Mouse (Mus musculus): ENCODE data around the gene Adamts6. TPM values are rescaled to one million over a fixed set of nuclear protein-coding genes. Genes with fewer than 3 reads are reported as not detected.

Gene Adamts6
- polyA plus RNA-seq, 1 experiment, result 2.4 TPM

DNA sequence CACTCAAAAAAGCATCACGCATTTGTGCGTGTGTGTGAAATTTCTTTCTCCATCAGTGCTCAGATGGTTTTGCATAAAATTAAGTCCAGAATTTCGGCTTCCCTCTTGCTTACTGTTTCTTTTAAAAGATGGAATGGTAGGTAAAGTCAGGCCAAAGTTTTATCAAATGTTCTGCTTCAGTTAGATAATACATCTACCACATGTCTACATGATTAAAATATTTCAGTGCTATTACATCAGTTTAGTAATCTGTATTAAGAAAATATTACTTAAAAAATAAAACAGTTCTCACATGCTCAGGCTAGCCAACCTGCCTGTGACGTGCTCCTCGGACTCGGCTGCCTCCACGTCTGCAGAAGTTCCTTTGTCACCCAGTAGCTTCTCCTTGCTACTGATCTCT is 245.1 kb downstream of the Adamts6 start:
- no peak for TF ChIP-seq POLR2A (IDR thresholded peaks at IDR 0.05; ENCODE audit: low read depth, low read length)
- no peak for TF ChIP-seq CTCF (IDR thresholded peaks at IDR 0.05; ENCODE audit: extremely low read depth, insufficient read depth, insufficient read length, insufficient replicate concordance)
- H3K27ac ChIP-seq (ENCODE audit: insufficient read depth, low read length), result no peak overlapping the region
- H3K4me3 ChIP-seq (ENCODE audit: extremely low read depth, insufficient read depth, insufficient read length), result no peak overlapping the region
- 94% methylated on average over 7 of the region's 7 CpGs for WGBS
- H3K4me1 ChIP-seq (ENCODE audit: control insufficient read depth, insufficient read depth, insufficient read length), result no peaks in the 10 kb centered on the region
- DNase-seq (ENCODE audit: low read depth in 1 of 2, low spot score in 2 of 2), result no peak
- no peaks in the 10 kb centered on the region for H3K36me3 ChIP-seq (ENCODE audit: control insufficient read depth, insufficient read depth, low read length)
- no peaks in the 10 kb centered on the region for H3K27me3 ChIP-seq (ENCODE audit: control insufficient read depth, insufficient read depth, low read length)

DNA sequence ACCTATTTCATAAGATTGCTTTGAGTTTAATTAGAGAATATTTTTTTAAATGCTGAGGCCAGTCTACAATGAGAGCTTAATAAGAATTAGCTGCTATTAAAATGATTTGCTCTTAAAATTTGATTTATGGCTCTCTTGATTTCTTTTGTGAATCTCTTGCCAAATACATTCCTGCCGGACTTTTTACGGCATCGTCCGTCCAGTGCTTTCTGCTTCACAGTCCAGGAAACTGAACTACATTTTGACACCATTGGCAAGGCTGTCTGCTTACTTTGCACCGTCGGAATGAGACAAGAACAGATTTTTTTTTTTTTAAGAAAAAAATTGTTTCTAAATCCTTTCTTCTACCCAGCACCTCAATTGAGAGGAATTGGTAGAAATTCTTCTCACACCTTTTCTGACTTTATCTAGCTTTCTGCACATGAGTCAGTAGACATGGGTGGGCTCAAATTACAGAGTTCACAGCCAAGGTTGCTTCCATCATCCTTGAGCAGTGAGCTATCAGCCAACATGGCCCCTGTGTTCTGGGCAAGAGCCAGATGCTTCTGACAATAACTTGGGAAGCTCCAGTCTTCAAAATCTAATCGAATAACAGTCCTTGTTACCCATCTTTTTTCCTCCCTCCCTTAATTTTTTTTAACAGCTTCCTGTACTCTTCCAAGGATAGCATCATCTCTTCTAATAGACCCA is 246.3 kb downstream of the Adamts6 start:
- 88% methylated on average over 7 of the region's 7 CpGs for WGBS
- no peaks in the 10 kb centered on the region for H3K4me1 ChIP-seq (ENCODE audit: control insufficient read depth, insufficient read depth, insufficient read length)
- H3K27ac ChIP-seq (ENCODE audit: insufficient read depth, low read length), result no peak overlapping the region
- H3K4me3 ChIP-seq (ENCODE audit: extremely low read depth, insufficient read depth, insufficient read length), result no peak overlapping the region
- no peaks in the 10 kb centered on the region for H3K36me3 ChIP-seq (ENCODE audit: control insufficient read depth, insufficient read depth, low read length)
- H3K27me3 ChIP-seq (ENCODE audit: control insufficient read depth, insufficient read depth, low read length), result no peaks in the 10 kb centered on the region
- TF ChIP-seq POLR2A (IDR thresholded peaks at IDR 0.05; ENCODE audit: low read depth, low read length) (no peak), CTCF (IDR thresholded peaks at IDR 0.05; ENCODE audit: extremely low read depth, insufficient read depth, insufficient read length, insufficient replicate concordance) (no peak)
- no peak for DNase-seq (ENCODE audit: low read depth in 1 of 2, low spot score in 2 of 2)

- DNase-seq (ENCODE audit: low read depth in 1 of 2, low spot score in 2 of 2), result no peak
- TF ChIP-seq POLR2A (IDR thresholded peaks at IDR 0.05; ENCODE audit: low read depth, low read length), result no peak
- TF ChIP-seq CTCF (IDR thresholded peaks at IDR 0.05; ENCODE audit: extremely low read depth, insufficient read depth, insufficient read length, insufficient replicate concordance), result no peak
- Histone ChIP-seq H3K27ac (ENCODE audit: insufficient read depth, low read length) (no peak overlapping the region), H3K36me3 (ENCODE audit: control insufficient read depth, insufficient read depth, low read length) (no peaks in the 10 kb centered on the region), H3K4me1 (ENCODE audit: control insufficient read depth, insufficient read depth, insufficient read length) (no peaks in the 10 kb centered on the region), H3K4me3 (ENCODE audit: extremely low read depth, insufficient read depth, insufficient read length) (no peak overlapping the region), H3K27me3 (ENCODE audit: control insufficient read depth, insufficient read depth, low read length) (no peaks in the 10 kb centered on the region)
- 89% methylated on average over 7 of the region's 7 CpGs for WGBS
Measured at GRCm38 (mm10) chr13:104540861-104541398, 253.3 kb downstream of the Adamts6 start.

GRCm38 (mm10) chr13:104542123-104542758 is 254.6 kb downstream of the Adamts6 start:
- Histone ChIP-seq H3K4me3 (ENCODE audit: extremely low read depth, insufficient read depth, insufficient read length) (no peak overlapping the region), H3K36me3 (ENCODE audit: control insufficient read depth, insufficient read depth, low read length) (no peaks in the 10 kb centered on the region), H3K4me1 (ENCODE audit: control insufficient read depth, insufficient read depth, insufficient read length) (no peaks in the 10 kb centered on the region), H3K27ac (ENCODE audit: insufficient read depth, low read length) (no peak overlapping the region), H3K27me3 (ENCODE audit: control insufficient read depth, insufficient read depth, low read length) (no peaks in the 10 kb centered on the region)
- WGBS, result 88% methylated on average over 10 of the region's 10 CpGs
- TF ChIP-seq POLR2A (IDR thresholded peaks at IDR 0.05; ENCODE audit: low read depth, low read length) (no peak), CTCF (IDR thresholded peaks at IDR 0.05; ENCODE audit: extremely low read depth, insufficient read depth, insufficient read length, insufficient replicate concordance) (no peak)
- DNase-seq (ENCODE audit: low read depth in 1 of 2, low spot score in 2 of 2), result no peak

DNA sequence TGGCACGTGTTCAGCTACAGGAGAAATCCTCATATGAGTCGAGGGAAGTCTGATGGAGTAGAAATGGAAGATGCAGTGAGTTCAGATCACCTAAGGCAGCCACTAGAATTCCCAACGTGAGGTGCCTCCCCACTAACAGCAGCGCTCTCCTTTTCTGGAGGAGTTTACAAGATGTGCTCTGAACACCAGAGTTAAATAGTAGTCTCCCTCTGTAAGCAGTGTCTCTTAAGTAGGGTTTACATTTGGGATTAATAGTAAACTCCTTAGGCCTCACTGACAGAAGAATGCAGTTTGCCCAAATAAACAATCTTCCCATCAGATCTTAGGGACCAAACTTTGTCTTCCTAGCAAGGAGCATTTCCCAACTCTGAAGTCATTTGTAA is 255.1 kb downstream of the Adamts6 start:
- Histone ChIP-seq H3K27ac (ENCODE audit: insufficient read depth, low read length) (no peak overlapping the region), H3K27me3 (ENCODE audit: control insufficient read depth, insufficient read depth, low read length) (no peaks in the 10 kb centered on the region), H3K36me3 (ENCODE audit: control insufficient read depth, insufficient read depth, low read length) (no peaks in the 10 kb centered on the region), H3K4me3 (ENCODE audit: extremely low read depth, insufficient read depth, insufficient read length) (no peak overlapping the region), H3K4me1 (ENCODE audit: control insufficient read depth, insufficient read depth, insufficient read length) (no peaks in the 10 kb centered on the region)
- TF ChIP-seq POLR2A (IDR thresholded peaks at IDR 0.05; ENCODE audit: low read depth, low read length), result no peak
- TF ChIP-seq CTCF (IDR thresholded peaks at IDR 0.05; ENCODE audit: extremely low read depth, insufficient read depth, insufficient read length, insufficient replicate concordance), result no peak
- WGBS, result 87% methylated on average over 4 of the region's 4 CpGs
- DNase-seq (ENCODE audit: low read depth in 1 of 2, low spot score in 2 of 2), result no peak

Other genes with a start within 250 kb of the Adamts6 start
- 3.2 and 3.7 TPM in 2 replicates for gene Nln, start 178.2 kb upstream of the Adamts6 start, polyA plus RNA-seq (2012; rRNA removed)
- gene Sgtb, start 178.1 kb upstream of the Adamts6 start, polyA plus RNA-seq (2012; rRNA removed), result 0.12 and 0.16 TPM in 2 replicates
- gene Trappc13, start 109.4 kb upstream of the Adamts6 start, polyA plus RNA-seq (2012; rRNA removed), result 2.8 and 3.0 TPM in 2 replicates
- 1.2 and 1.5 TPM in 2 replicates for gene Trim23, start 109.0 kb upstream of the Adamts6 start, polyA plus RNA-seq (2012; rRNA removed)
- 0.13 and 0.21 TPM in 2 replicates for gene Cenpk, start 59.2 kb upstream of the Adamts6 start, polyA plus RNA-seq (2012; rRNA removed)
- 0.67 and 1.1 TPM in 2 replicates for gene Ppwd1, start 59.0 kb upstream of the Adamts6 start, polyA plus RNA-seq (2012; rRNA removed)

Data from spleen, adult 2 months (tissue).